Mouse (Mus musculus): ENCODE measurements at regions not wholly inside any gene's neighbourhood (a gene's known extent, or its start where the extent isn't known, plus 50 kb on each side); places are given as distances from the start of the nearest gene placed in this dataset.

GRCm38 (mm10) chr2:79081769-79082168, 173.5 kb upstream of the Itga4 start:
- TF ChIP-seq CTCF (IDR thresholded peaks at IDR 0.05; ENCODE audit: insufficient read depth, low read depth, low read length) (no peak), POLR2A (IDR thresholded peaks at IDR 0.05; ENCODE audit: insufficient read depth, low read depth, low read length) (no peak)
